Mouse (Mus musculus) ES-E14 (cell line): ENCODE data around the gene Eml3. TPM values are rescaled to one million over a fixed set of nuclear protein-coding genes. Genes with fewer than 3 reads are reported as not detected.

Experiments
- DNase-seq: peaks from one replicate; pipeline ENCODE4 v3.0.0-alpha.2; 2013; ENCODE audit warnings: low read depth, low spot score
- H3K27ac ChIP-seq: 2 replicates; pipeline ENCODE4 v1.5.1; 2012; ENCODE audit warnings: low read depth, mild to moderate bottlenecking, low read length, moderate library complexity, mixed read lengths; ENCODE audit not compliant: poor library complexity, insufficient read depth, severe bottlenecking
- H3K36me3 ChIP-seq: 2 replicates; pipeline ENCODE4 v1.6.1; 2012; ENCODE audit warnings: mild to moderate bottlenecking, low read length, moderate library complexity, mixed read lengths; ENCODE audit not compliant: control insufficient read depth, poor library complexity, insufficient read depth, severe bottlenecking
- H3K4me1 ChIP-seq, 2 experiments: fragments of 150-350 bp in 1 of 2; sonication (generic) in 1 of 2; 2 replicates each; pipeline ENCODE4 v1.6.1; 2012; ENCODE audit warnings: low read length in 2 of 2, mild to moderate bottlenecking in 1 of 2, mixed read lengths in 1 of 2; ENCODE audit not compliant: control insufficient read depth in 2 of 2, insufficient read depth in 2 of 2, poor library complexity in 1 of 2
- H3K4me3 ChIP-seq, 2 experiments: fragments of 150-350 bp in 1 of 2; sonication (generic) in 1 of 2; 2 replicates each; pipeline ENCODE4 v1.5.1; 2012; ENCODE audit warnings: low read length in 2 of 2, low read depth in 1 of 2, mild to moderate bottlenecking in 1 of 2, mixed read lengths in 1 of 2; ENCODE audit not compliant: insufficient read depth in 1 of 2, poor library complexity in 1 of 2, severe bottlenecking in 1 of 2
- H3K9ac ChIP-seq: 2 replicates; pipeline ENCODE4 v1.6.1; 2012; ENCODE audit warnings: low read depth, mild to moderate bottlenecking, low read length, mixed read lengths; ENCODE audit not compliant: poor library complexity, insufficient read depth, severe bottlenecking
- H3K9me3 ChIP-seq: fragments of 150-350 bp; sonication (generic); 2 replicates; pipeline ENCODE4 v1.6.1; 2012; ENCODE audit warnings: low read depth, mild to moderate bottlenecking, low read length; ENCODE audit not compliant: control insufficient read depth, insufficient read depth
- CHD2 ChIP-seq: IDR thresholded peaks from 2 replicates; pipeline ENCODE4 v1.6.1; 2014; ENCODE audit warnings: mild to moderate bottlenecking, low read depth, low read length, inconsistent platforms
- HCFC1 ChIP-seq: IDR thresholded peaks from 2 replicates; pipeline ENCODE4 v1.6.1; 2012; ENCODE audit warnings: low read length, inconsistent platforms, borderline replicate concordance; ENCODE audit not compliant: insufficient read depth
- MAFK ChIP-seq: IDR thresholded peaks from 2 replicates; pipeline ENCODE4 v1.6.1; 2014; ENCODE audit warnings: mild to moderate bottlenecking, low read depth, low read length, inconsistent platforms; ENCODE audit not compliant: insufficient read depth
- ZC3H11A ChIP-seq: IDR thresholded peaks from 2 replicates; pipeline ENCODE4 v1.6.1; 2012; ENCODE audit warnings: low read depth, mild to moderate bottlenecking, inconsistent platforms, low read length, borderline replicate concordance
- ZNF384 ChIP-seq: IDR thresholded peaks from 2 replicates; pipeline ENCODE4 v1.6.1; 2012; ENCODE audit warnings: low read depth, low read length, inconsistent platforms
- in situ Hi-C, 2 experiments: fragments of 600-800 bp; cut with MboI; formaldehyde crosslinking; loops; one replicate each; pipeline ENCODE4 v1.15.1; 2025; ENCODE audit warnings: low sequenced_read_pairs in 2 of 2, inconsistent platforms in 1 of 2; ENCODE audit not compliant: unreplicated experiment in 2 of 2
- total RNA-seq: library from RNA; depleted of rRNA; stranded (reverse); fragments of 300-350 nt; gene quantifications from 2 replicates; pipeline ENCODE4 v1.2.3, GENCODE M21; 2012

Gene Eml3
- total RNA-seq, 1 experiment = 20.6 TPM

- no peak for TF ChIP-seq ZC3H11A
- TF ChIP-seq ZNF384 = no peak
- H3K36me3 ChIP-seq = peaks cover 69% of the 10 kb centered on the region
- H3K4me1 ChIP-seq = no peaks in the 10 kb centered on the region
- no peak overlapping the region for H3K9ac ChIP-seq
- no peaks in the 10 kb centered on the region for H3K9me3 ChIP-seq
- H3K4me3 ChIP-seq = no peak overlapping the region
- no peak for DNase-seq
- in situ Hi-C loops = loop anchor here in 1 of 2 experiments (25.0 kb wide), 1 partner anchor 1704 kb away; the partner anchor contains the start of genes Ddb1 and Tkfc
- H3K27ac ChIP-seq = no peak overlapping the region
These were observed 20.8 kb upstream of the Eml3 start for GRCm38 (mm10) chr19:8908531-8908930.

- in situ Hi-C loops = loop anchor here in 1 of 2 experiments (25.0 kb wide), 1 partner anchor 1700 kb away; the partner anchor contains the start of genes Ddb1 and Tkfc
- Histone ChIP-seq H3K9ac (no peak overlapping the region), H3K36me3 (peaks cover 75% of the 10 kb centered on the region), H3K27ac (no peak overlapping the region), H3K4me1 (no peaks in the 10 kb centered on the region), H3K4me3 (no peak overlapping the region), H3K9me3 (no peaks in the 10 kb centered on the region)
- no peak for DNase-seq
- no peak for TF ChIP-seq ZC3H11A
- no peak for TF ChIP-seq HCFC1
- TF ChIP-seq MAFK = no peak
- TF ChIP-seq CHD2 = no peak
- no peak for TF ChIP-seq ZNF384
These were observed 17.5 kb upstream of the Eml3 start for GRCm38 (mm10) chr19:8911810-8912209.

DNA sequence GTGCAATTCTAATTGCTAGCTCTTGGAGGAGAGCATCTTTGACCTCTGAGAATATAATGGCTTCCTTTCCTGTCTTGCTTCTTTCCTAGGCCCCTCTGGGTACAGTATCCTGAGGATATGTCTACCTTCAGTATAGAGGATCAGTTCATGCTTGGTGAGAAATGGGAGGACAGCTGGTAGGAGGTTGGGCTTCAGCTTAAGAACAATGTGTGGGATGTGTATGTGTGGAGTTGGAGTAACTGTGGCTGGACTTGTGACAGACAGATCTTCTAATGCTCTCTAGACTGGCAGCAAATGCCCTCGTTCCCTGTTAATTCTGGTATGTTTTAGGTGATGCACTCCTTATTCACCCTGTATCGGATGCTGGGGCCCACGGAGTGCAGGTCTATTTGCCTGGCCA lies 15.1 kb upstream of the Eml3 start:
- no peak overlapping the region for H3K27ac ChIP-seq
- H3K4me1 ChIP-seq = no peaks in the 10 kb centered on the region
- no peak for DNase-seq
- H3K9ac ChIP-seq = no peak overlapping the region
- in situ Hi-C loops = loop anchor here in 1 of 2 experiments (25.0 kb wide), 1 partner anchor 1698 kb away; the partner anchor contains the start of genes Ddb1 and Tkfc
- no peaks in the 10 kb centered on the region for H3K9me3 ChIP-seq
- TF ChIP-seq CHD2 (no peak), ZC3H11A (no peak), ZNF384 (no peak), MAFK (no peak), HCFC1 (no peak)
- H3K36me3 ChIP-seq = peaks cover 53% of the 10 kb centered on the region
- no peak overlapping the region for H3K4me3 ChIP-seq

DNA sequence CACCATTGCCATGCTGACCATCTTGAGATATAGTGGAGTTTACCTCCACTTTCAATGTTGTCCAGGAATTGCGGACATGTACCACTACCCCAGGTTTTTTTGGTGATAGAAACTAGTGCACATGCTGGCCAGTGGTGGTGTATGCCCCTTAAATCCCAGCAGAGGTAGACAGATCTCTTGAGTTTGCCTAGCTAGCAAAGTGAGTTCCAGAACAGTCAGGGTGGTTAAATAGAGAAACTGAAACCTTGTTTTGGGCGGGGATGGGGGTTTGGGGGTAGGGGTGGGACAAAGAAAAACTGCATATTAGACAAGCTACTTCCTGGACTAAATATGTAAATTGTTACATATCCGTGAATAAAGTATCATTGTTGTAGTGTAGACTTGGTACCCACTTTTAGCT lies 10.4 kb upstream of the Eml3 start:
- Histone ChIP-seq H3K9me3 (no peaks in the 10 kb centered on the region), H3K9ac (no peak overlapping the region), H3K4me3 (no peak overlapping the region), H3K4me1 (peaks cover 0 to 3% of the 10 kb centered on the region in 2 experiments; a peak in 1 of 4 replicates), H3K36me3 (peaks cover 18% of the 10 kb centered on the region), H3K27ac (no peak overlapping the region)
- TF ChIP-seq MAFK (no peak), ZC3H11A (no peak), ZNF384 (no peak), CHD2 (no peak), HCFC1 (no peak)
- in situ Hi-C loops = loop anchor here in 1 of 2 experiments (25.0 kb wide), 1 partner anchor 1693 kb away; the partner anchor contains the start of genes Ddb1 and Tkfc
- no peak for DNase-seq

DNA sequence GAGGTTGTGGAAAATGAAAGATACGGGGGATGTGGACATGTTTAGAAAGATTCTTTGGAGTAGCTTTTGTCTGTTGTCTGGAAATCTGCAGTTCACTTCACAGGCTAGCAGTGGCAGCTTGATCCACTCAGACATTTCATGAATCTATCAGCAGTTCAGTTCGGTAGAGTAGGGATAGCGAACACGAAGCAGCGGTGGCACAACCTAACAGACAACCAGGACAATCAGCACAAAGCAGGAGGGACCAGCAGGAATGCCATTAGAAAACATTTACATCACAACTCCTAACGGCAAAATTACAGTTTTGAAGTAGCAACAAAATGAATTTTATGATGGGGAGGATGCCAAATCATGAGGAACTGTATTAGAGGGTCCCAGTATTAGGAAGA lies 9.7 kb upstream of the Eml3 start:
- H3K27ac ChIP-seq = no peak overlapping the region; the same call in 1 of the 2 replicates
- peaks cover 0 to 3% of the 10 kb centered on the region in 2 experiments; a peak in 1 of 4 replicates for H3K4me1 ChIP-seq
- peak overlapping the region; percentile 64; the same call in 1 of the 2 replicates for H3K9ac ChIP-seq
- in situ Hi-C loops = loop anchor here in 1 of 2 experiments (25.0 kb wide), 1 partner anchor 1693 kb away; the partner anchor contains the start of genes Ddb1 and Tkfc
- H3K4me3 ChIP-seq = peak overlapping the region; percentile 94 to 96; a peak in 3 of 4 replicates
- DNase-seq = no peak
- no peaks in the 10 kb centered on the region for H3K9me3 ChIP-seq
- 0 out of 2 replicates have a peak, but pooled peaks have one; percentile 0 for TF ChIP-seq ZC3H11A
- no peak for TF ChIP-seq CHD2
- H3K36me3 ChIP-seq = peaks cover 11% of the 10 kb centered on the region
